Mouse (Mus musculus) bone marrow, adult 2 months (tissue): Measurements from ENCODE around the gene Uck1.

ENCODE experiments used
- CTCF ChIP-seq: fragments of 200-500 bp; IDR thresholded peaks from 2 replicates; pipeline ENCODE4 v1.5.1; 2011; ENCODE audit warnings: low read length, control low read depth; ENCODE audit not compliant: control insufficient read depth, insufficient read depth
- POLR2A ChIP-seq: fragments of 200-500 bp; IDR thresholded peaks from 2 replicates; pipeline ENCODE4 v1.6.1; 2011; ENCODE audit warnings: low read depth, mild to moderate bottlenecking, control low read depth, low read length, borderline replicate concordance; ENCODE audit not compliant: control insufficient read depth

GRCm38 (mm10) chr2:32295285-32295684 is 35.3 kb upstream of the Uck1 start:
- TF ChIP-seq POLR2A (no peak), CTCF (no peak)
